Mouse (Mus musculus): ENCODE measurements around the gene Kcnb1. TPM values are rescaled to one million over a fixed set of nuclear protein-coding genes. Genes with fewer than 3 reads are reported as not detected.

The Kcnb1 gene
- polyA plus RNA-seq (2014; fragmentation: Illumina TruSeq; extraction: RNeasy Lipid Tissue Mini Kit (QIAGEN cat#74804); ENCODE audit: low read depth, low replicate concordance) = 3.5 TPM

GRCm38 (mm10) chr2:167190076-167190399, at the start of gene Kcnb1:
Gene Kcnb1 (minus strand): TSS chr2:167190155.

GRCm38 (mm10) chr2:167062965-167063880, 126.7 kb downstream of the Kcnb1 start, which contains the start of gene Znfx1:
Gene Znfx1 (minus strand): TSS chr2:167063015.

Other genes starting within 250 kb of the Kcnb1 start
- 55.1 TPM for gene Stau1, start 193.9 kb downstream of the Kcnb1 start, polyA plus RNA-seq (2014; fragmentation: Illumina TruSeq; extraction: RNeasy Lipid Tissue Mini Kit (QIAGEN cat#74804); ENCODE audit: low read depth, low replicate concordance)
- gene Ddx27, start 175.0 kb downstream of the Kcnb1 start, polyA plus RNA-seq (2014; fragmentation: Illumina TruSeq; extraction: RNeasy Lipid Tissue Mini Kit (QIAGEN cat#74804); ENCODE audit: low read depth, low replicate concordance) = 12.1 TPM
- 5.8 TPM for gene Znfx1, start 127.1 kb downstream of the Kcnb1 start, polyA plus RNA-seq (2014; fragmentation: Illumina TruSeq; extraction: RNeasy Lipid Tissue Mini Kit (QIAGEN cat#74804); ENCODE audit: low read depth, low replicate concordance)
- gene Ptgis, start 50.4 kb upstream of the Kcnb1 start, polyA plus RNA-seq (2014; fragmentation: Illumina TruSeq; extraction: RNeasy Lipid Tissue Mini Kit (QIAGEN cat#74804); ENCODE audit: low read depth, low replicate concordance) = 3.0 TPM
- 7.6 TPM for gene B4galt5, start 159.0 kb upstream of the Kcnb1 start, polyA plus RNA-seq (2014; fragmentation: Illumina TruSeq; extraction: RNeasy Lipid Tissue Mini Kit (QIAGEN cat#74804); ENCODE audit: low read depth, low replicate concordance)
- 19.8 TPM for gene Slc9a8, start 231.6 kb upstream of the Kcnb1 start, polyA plus RNA-seq (2014; fragmentation: Illumina TruSeq; extraction: RNeasy Lipid Tissue Mini Kit (QIAGEN cat#74804); ENCODE audit: low read depth, low replicate concordance)